Mouse (Mus musculus) spleen, adult 2 months (tissue): ENCODE data around the gene Akr1d1.

ENCODE experiments used
- CTCF ChIP-seq: fragments of 200-500 bp; IDR thresholded peaks from 2 replicates; pipeline ENCODE4 v1.5.1; 2011; ENCODE audit warnings: mild to moderate bottlenecking, inconsistent platforms; ENCODE audit not compliant: insufficient read depth, insufficient read length, insufficient replicate concordance; ENCODE audit errors: extremely low read depth
- POLR2A ChIP-seq: fragments of 200-500 bp; IDR thresholded peaks from 2 replicates; pipeline ENCODE4 v1.6.1; 2011; ENCODE audit warnings: low read depth, low read length, inconsistent platforms

DNA sequence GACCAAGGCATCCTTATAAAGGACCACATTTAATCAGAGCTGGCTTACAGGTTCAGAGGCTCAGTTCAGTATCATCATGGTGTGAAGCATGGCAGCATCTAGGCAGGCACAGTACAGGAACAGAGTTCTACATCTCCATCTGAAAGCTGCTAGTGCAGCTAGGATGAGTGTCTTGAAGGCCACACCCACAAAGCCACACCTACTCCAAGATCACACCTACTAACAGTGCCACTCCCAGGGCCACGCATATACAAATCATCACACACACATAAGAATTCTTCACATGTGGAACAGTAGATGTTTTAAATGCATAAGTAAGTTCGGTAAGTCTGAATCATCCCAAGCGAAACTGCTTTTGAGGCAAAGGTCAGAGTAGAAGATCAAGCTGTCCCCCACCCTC is 33.9 kb downstream of the Akr1d1 start:
- no peak for TF ChIP-seq CTCF
- TF ChIP-seq POLR2A, result no peak
